Mouse (Mus musculus): Measurements from ENCODE around the gene Myo1h.
A peak's percentile ranks its signal among the peaks of the same experiment; 100 is the strongest.

The Myo1h gene

DNA sequence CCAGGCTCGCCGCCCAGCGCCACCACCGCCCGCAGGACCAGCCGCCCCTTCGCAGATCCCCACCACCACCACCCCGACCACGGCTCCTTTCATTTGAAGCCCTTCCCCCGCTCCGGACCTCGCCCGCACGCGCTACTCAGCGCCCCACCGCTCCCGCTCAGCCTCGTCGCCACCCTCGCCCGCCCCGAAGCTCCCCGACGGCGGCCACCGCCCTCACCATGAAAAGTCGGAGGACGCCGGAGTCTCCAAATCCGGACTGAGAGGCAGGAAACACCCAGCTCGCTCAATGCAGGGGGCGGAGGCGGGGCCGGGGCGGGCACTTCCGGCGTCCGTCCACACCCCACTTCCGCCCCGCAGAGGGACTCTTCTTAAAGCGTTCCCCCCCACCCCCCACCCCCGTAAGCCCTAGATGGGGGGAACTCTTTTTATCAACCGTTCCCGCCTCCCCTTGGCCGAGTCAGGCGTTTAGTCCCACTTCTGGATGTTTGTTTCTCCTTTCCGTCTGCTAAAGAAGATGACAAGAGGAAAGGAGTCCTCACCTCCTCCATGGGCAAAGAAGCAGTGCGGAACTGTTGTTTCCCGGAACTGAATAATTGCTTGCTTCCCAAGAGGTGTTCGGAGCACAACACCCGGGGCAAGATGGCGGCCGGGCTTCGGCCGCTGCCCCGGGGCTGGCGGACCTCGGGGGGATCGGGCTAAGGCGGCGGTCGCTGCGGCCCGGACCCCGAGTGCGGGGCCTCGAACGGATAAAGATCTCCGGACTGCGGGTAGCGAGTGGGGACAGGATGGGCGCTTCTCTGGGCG lies 91.4 kb downstream of the Myo1h start, which contains the start of the genes Kctd10 and Ube3b:
Gene Kctd10, minus strand, starts transcription at position 300 of the 804 bp plus-strand sequence.
Gene Ube3b, plus strand, starts transcription at position 399 of the 804 bp plus-strand sequence.
- peak; percentile 88 for ATAC-seq (ENCODE audit: insufficient number of reproducible peaks, low FRiP score, low TSS enrichment)

- ATAC-seq (ENCODE audit: insufficient number of reproducible peaks, low FRiP score, low TSS enrichment), result peak; percentile 31; the same call in 1 of the 2 replicates
Observed at GRCm38 (mm10) chr5:114381013-114381351, 92.0 kb downstream of the Myo1h start.

DNA sequence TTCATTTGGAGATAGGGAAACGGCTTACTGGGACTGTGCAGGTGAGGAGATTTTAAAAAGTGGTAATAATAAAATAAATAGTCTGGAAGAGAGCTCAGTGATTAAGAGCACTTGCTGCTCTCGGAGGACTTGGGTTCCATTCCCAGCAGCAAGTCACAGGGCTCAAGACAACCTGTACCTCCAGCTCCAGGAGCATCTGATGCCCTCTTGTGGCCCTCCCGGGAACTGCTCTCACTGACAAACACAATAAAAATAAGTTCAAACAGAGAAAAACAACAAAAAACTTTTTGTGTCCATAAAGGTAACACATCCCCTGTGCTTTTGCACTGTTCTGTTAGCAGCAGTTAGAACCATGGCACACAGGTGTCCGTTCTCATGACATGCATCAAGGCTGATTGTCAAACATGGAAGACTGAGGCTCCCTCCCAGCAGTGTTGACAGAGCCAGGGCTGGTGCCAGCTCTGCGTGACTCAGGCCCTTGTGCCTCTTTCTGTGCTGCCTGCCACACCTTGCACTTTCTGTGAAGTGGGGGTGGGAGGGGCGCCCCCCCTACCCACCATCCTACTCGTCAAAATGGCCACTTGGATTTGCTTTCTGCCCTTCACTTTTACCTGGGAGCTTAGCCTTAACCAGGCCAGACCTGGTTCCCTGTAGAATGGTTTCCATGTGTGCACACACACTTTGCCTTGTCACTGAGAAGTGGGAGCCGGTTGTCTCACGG lies 94.4 kb downstream of the Myo1h start:
- ATAC-seq (ENCODE audit: insufficient number of reproducible peaks, low FRiP score, low TSS enrichment), result no peak

DNA sequence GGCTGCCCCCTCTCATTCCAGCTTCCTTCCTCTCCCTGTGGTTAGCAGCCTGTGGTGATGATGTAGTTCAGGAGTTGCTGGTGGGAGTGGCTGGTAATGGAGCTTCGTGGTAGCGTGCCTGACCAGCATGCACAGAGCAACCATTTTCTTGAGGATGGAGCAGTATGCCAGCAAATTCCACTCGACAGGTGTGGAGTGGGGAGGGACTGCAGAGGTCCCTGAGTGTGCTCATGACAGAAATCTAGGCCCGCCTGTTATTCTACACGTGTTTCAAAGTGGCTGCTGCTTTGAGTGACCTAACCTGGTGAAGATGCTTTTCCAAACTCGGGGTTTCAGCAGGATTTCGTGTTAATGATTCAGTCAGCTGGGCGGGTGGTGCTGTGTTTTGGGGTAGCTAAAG lies 95.5 kb downstream of the Myo1h start:
- ATAC-seq (ENCODE audit: insufficient number of reproducible peaks, low FRiP score, low TSS enrichment), result no peak

- no peak for ATAC-seq (ENCODE audit: insufficient number of reproducible peaks, low FRiP score, low TSS enrichment)
Observed at GRCm38 (mm10) chr5:114393169-114393568, 104.2 kb downstream of the Myo1h start.

DNA sequence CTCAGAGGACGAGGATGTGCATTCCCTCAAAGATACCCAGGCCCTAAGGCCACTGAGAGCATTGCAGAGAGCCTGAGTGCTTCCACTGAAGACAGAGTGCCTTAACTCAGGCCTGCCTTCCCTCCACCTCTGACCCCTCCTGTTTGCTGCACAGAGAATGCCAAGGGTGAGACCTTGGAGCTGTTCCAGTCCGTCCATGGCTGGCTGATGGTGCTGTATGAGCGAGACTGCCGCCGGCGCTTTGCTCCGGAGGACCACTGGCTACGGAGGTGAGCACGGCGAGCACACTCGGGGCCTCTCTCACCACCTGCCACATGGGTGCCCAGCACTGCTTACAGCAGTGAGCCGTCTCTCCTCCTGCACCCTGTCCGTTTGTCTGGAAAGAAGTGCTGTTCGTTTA lies 117.6 kb downstream of the Myo1h start:
- ATAC-seq (ENCODE audit: insufficient number of reproducible peaks, low FRiP score, low TSS enrichment), result no peak

DNA sequence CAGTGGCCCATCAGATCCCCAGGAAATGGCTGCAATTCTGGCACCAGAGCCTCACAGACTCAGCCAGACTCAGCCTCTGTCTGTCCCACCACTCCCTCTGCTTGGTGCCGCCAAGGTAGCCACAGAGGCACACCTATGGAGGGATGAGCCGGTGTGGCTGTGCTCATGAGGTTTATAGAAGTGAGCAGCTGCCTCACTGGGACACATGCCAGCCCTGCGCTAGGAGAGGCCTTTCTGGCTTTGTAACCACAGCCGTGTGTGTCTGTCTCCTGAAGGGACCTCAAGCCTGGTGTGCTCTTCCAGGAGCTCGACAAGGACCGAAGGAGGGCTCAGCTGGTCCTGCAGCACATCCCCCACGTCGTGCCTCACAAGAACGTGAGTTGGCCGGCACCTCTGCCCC lies 118.3 kb downstream of the Myo1h start:
- peak; percentile 49; the same call in 1 of the 2 replicates for ATAC-seq (ENCODE audit: insufficient number of reproducible peaks, low FRiP score, low TSS enrichment)

DNA sequence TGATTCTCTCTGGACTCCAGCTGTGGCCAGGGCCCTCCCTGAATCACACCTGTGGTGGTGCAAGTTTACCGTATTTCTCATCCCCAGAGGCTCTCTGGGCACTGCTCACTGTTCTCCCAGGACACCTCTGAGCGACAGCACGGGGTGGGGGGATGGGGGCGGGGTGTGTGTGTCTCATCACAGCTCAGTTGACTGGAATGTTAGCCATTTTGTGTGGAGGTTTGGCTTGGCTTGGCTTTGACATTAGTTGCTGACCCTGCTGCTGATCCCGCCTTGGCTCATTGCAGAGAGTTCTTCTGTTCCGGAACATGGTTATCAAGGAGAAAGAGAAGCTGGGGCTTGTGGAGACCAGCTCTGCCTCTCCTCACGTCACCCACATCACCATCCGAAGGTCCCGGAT lies 118.8 kb downstream of the Myo1h start:
- no peak for ATAC-seq (ENCODE audit: insufficient number of reproducible peaks, low FRiP score, low TSS enrichment)

- ATAC-seq (ENCODE audit: insufficient number of reproducible peaks, low FRiP score, low TSS enrichment), result no peak
Observed at GRCm38 (mm10) chr5:114408846-114409245, 119.9 kb downstream of the Myo1h start.

DNA sequence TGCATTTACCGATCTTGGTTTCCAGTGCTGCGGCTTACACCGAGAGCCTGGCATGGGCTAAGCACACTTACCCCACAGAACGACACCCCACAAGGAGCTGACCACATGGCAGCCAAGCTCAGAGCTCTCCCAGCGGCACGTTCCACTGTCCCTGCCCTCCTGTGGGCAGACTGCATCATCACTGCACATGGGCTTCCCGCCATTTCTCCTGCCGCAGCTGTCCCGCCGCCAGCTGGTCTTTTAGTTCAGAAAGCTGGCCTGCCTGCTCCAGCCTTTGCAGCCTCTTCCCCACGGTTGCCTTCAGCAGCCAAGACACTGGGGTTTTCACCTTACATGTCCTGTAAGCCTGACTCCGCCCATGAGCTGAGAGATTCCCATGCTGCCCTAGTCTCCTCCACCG lies 121.5 kb downstream of the Myo1h start:
- no peak for ATAC-seq (ENCODE audit: insufficient number of reproducible peaks, low FRiP score, low TSS enrichment)

GRCm38 (mm10) chr5:114412361-114412998 lies 123.5 kb downstream of the Myo1h start:
- no peak for ATAC-seq (ENCODE audit: insufficient number of reproducible peaks, low FRiP score, low TSS enrichment)

- ATAC-seq (ENCODE audit: insufficient number of reproducible peaks, low FRiP score, low TSS enrichment), result no peak
Observed at GRCm38 (mm10) chr5:114413067-114413735, 124.2 kb downstream of the Myo1h start.

Measured in cerebellum, adult (tissue).